Mouse (Mus musculus): Measurements from ENCODE around the gene Lefty1.

DNA sequence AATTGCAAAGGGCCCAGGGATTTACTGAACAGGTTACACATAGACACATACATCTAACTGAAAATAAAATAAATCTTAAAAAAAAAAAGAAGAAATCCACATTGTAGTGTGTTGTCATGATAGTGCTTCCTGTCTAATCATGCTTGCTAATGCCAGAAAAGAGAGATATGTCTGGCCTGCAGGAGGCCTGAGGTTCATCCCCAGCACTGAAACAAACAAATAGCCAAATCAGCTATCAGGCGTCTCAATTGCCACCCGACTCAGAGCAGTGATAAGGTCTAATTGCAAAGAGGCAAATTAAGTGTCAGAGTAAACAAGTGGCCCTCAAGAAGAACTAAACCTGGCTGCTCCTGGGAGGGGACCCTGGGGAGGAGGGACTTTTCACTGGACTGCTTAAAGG lies 5.2 kb upstream of the Lefty1 start:
- TF ChIP-seq CTCF (conservative IDR thresholded peaks at IDR 0.05; ENCODE audit: low read length): no peak
- no peak for TF ChIP-seq POU5F1 (IDR thresholded peaks at IDR 0.05; ENCODE audit: borderline replicate concordance, low read length)
- TF ChIP-seq NANOG (IDR thresholded peaks at IDR 0.05; ENCODE audit: borderline replicate concordance, low read length): no peak

All from E14TG2a.4 (cell line).